Mouse (Mus musculus) kidney, postnatal 14 days (tissue): ENCODE measurements around the gene Tnfaip2.

Experiments
- DNase-seq: peaks from one replicate; pipeline ENCODE4 v3.0.0; 2022; ENCODE audit warnings: mixed read lengths

Gene Tnfaip2

DNA sequence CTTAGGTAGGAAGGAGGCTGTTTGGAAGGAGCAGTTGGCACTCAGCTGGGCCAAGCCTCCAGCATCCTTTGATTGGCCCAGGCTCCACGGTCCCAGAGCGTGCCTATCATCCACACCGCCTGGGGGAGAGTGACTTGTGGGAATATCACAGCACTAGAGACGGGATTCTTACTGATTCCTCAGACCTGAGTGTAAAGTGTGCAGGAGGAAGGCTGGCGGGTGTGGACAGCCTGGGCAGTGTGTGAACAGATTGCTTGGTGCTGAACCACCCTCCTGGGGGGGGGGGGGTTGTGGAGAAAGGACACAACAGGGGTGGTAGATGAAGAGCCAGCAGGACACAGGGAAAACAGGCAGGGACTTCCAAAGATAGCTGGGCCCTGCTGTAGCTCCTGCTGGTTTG is 4.5 kb downstream of the Tnfaip2 start:
- DNase-seq = no peak

DNA sequence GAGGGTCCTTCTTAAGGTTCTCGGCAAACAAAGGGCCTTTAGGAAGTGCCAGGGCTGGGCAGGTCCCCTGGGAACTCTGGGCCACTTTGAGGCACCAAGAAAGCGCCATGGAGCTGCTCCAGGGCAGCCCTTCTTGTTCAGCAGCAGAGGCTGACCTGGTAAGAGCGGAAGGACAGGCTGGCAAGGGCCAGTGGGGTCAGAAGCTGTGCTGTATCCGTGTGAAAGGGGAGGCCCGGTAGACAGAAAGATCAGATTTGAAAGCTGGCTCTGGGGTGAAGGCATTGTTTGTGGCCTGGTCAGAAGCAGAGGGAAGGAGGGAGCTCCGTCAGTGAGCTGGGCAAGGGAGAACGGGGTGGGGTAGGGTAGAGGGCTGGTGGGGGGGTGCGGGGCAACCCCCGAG is 5.1 kb downstream of the Tnfaip2 start:
- DNase-seq = no peak

DNA sequence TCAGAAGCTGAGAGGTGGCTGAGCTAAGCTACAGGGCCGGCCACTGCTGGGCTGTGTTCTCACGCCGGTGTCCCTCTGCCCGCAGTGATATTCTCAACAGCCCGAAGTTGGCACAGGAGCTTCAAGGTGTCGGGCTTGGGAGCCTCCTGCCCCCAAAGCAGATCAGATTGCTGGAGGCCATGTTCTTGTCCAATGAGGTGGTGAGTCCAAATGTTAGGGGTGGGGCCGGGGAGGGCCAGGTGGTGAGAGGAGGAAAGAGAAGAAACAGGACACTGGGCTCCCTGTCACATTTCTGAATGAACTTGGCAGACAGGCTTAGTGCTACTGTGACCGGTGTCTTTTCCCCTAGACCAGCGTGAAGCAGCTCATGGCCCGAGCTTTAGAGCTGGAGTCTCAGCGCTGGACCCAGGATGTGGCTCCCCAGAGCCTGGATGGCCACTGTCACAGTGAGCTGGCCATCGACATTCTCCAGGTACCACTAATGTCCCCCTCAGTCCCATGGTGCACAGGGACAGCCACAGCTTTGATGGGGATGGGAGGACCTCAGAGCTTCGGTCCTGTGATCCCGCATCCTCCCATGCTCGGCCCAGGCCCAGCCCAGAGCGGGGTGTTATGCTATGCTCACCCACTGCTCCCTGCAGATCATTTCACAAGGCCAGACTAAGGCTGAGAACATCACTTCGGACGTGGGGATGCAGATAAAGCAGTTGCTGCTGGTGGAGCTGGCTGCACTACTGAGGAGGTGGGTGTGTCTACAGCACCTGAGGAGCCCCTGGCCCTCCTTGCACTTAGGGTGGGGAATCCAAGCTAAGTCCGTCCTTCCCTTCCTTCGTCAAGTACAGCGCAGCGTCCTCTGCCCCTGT is 5.9 kb downstream of the Tnfaip2 start:
- DNase-seq = no peak

DNA sequence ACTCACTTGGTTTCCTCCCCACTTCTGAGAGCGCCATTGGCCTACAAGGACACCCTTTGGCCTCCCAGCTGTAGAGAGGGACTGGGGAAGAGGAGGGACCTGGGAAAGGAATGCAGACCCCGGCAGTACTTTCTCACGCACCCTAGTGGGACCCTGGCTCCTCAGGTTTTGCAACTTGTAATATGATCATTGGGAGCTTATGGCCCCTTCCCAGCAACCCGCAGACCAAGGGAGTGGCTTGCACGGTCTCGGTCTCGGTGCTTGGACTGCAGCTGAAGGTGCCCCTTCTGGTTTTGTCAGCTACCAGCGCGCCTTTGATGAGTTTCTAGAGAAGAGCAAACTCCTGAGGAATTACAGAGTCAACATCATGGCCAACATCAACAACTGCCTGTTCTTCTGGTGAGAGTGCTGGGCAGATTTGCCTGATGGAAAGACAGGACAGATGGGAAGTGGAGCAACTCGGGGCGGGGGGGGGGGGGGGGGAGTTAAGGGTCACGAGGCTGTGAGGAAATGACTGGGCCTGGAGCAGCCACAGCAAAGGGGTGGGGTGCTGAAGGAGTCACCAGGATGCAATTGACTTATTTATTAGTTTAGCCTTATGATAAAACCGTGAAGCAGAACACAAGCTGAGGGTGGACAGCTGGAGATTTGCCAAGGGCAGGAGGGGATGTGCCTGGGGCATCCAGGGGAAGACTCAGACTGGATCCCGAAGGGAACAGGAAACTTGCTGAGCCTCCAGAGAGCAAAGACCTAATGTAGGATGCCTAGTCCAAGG is 6.8 kb downstream of the Tnfaip2 start:
- peak; percentile 86 for DNase-seq

DNA sequence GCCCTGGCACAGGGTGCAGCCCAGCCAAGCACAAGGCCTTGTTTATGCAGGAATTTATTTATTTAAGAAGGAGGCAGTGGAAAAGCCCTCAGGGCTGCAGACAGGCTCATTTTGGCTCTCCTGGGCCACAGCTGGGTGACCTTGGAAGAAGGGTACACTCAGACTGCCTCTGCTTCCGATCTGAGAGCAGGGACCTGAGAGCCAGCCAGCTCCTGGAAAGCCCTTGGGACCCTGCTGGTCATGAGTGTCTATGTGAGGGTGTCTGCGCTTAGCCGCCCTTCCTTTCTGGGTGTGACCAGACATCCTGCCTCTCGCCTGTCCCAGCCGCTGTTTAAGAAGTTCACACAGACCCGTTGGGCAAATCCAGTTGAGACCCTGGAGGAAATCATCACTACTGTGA is 8.1 kb downstream of the Tnfaip2 start:
- peak; percentile 88 for DNase-seq

DNA sequence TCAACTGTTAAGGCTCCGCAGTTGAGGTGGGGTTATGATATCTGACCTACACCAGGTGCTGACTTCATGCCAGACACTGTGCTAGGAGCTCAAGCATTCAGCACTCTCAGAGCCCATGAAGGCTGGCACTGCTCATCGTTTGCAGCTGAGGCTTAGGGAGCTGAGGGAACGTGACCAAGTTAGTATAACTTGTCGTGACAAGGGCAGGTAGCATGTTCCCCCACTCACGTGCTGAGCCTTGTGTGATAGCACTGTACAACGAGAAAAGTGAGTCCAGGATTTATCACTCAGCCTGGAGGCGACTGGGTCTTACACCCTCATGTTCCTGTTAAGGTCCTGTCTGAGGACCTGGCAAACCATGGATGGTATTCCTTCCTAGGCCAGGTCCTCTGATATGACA is 9.3 kb downstream of the Tnfaip2 start:
- no peak for DNase-seq

DNA sequence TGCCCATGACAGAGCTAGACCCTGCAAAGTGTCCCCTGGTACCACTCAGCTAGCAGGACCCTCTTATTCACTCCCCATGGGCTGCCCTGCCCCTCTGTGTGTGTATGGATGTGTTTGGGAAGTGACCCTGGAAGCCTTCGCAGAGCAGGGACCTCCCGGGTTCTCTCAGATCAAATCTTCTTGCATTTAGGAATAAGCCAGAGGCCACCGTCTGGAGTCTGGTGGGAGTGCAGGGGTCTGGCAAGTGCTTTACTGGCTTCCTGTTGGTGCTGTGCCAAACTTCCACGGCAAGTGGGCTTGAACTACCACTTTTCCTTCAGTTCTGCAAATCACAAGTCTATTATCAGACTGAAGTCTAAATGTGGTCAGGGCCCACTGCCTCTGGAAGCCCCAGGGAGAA is 11.8 kb downstream of the Tnfaip2 start:
- DNase-seq = no peak

DNA sequence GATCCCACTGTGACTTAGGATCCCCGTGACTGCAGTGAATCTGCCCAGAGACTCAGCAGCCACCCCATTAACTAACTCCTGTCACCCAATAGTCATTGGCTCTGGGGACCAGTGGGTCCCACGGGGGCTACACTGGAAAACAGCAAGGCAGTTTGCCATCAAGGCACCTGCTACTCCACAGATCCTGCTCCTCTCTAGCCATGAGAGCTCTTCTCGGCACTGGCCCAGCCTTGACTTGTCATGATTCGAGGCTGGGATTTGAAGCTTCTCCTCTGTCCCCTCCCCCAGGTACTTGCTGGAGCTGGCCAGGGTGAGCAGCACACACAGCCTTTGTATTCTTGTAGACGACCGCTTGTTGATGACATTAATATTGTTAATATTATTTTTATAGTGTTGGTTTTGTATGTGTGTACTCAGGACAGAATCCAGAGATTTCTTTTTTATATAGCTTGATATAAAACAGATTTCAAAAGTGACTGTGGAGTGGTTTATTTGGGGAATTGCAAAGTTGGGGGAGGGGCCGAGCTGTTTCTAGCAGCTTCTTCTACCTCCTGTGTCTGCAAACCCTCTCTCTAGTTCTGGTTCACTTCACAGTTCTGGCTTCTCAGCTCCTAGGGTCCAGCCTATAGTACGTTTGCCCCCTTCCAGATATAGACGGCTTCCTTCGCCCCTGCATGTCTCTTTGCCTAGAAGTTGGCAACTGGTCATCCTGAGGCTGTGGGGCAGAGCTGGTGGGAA is 12.4 kb downstream of the Tnfaip2 start:
- DNase-seq = no peak

DNA sequence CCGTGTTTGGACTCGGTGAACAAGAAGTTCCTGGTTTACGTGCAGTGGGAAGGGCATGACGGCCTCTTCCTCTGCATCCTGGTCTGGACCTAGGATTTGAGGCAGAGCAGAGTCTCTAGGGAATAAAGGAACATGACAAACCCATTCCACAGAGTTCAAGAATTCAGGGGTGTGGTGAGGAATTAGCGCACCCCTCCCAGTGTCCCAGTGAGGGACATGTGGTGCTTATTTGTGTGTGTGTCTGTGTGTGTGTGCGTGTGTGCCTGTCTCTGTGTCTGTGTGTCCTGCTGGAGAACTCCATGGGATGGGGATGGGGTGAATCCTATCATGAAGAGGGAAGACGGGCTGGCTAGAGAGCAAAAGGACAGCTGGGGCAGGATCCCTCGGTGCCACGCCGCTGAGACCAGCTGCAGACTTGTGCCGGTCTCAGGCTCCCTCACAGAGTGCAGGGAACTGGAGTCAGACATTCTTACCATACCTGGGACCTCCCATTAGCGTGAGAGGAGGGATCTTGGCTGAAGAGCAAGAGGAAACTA is 13.1 kb downstream of the Tnfaip2 start:
- DNase-seq = no peak

DNA sequence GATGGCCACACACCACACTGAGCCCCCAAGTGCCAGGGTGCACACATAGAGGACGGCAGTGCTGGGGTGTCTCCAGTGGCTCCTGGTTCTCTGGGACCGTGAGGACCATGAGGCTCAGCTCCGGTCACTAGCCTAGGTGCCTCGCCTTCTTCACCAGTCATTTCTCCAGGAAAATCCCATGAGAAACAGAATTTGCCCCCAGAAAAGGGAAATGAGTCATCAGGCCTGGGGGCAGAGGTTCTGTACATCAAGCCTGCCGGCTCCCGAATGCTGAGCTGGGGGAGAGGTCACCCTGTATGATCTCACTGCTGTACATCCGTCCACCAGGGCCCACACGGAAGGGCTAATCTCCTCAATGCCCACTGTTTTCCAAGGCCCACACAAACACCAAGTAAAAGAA is 13.6 kb downstream of the Tnfaip2 start:
- DNase-seq = no peak

DNA sequence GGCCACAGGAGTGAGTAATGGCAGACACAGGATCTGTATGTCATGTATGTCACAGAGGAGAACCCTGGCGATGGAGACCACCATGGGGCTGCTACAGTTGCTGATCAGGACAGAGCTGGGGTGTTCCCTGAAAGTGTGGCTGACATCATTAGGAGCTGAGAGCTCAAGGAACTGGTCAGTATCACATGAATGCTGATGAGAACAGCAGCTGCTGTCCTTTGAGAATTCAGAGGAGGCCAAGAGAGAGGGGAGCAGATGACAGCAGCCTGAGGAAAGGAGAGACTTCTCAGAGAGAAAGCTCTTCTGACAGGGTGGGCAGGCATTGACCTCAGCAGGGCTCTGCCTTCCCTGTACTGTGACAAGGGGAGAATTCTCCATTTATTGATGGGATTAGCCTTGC is 15.5 kb downstream of the Tnfaip2 start:
- DNase-seq = no peak

DNA sequence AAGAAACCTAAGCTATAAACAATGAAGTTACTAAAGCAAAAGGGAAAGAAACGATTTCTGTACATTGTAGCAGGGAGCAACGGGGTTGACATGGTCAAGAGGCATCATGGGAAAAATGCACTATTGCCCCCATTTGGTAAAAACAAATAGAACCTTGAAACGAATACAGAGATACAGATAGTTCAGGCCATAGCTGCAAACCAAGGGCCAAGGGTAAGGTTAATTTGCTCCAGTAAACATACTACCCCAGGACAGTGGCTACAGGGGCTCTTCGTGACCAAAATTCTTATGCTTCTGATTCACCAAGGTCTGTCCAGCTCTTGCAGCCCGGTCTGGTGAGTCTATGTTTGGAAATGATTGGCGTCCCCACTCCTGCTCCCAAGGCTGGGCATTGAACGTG is 21.3 kb downstream of the Tnfaip2 start:
- no peak for DNase-seq

DNA sequence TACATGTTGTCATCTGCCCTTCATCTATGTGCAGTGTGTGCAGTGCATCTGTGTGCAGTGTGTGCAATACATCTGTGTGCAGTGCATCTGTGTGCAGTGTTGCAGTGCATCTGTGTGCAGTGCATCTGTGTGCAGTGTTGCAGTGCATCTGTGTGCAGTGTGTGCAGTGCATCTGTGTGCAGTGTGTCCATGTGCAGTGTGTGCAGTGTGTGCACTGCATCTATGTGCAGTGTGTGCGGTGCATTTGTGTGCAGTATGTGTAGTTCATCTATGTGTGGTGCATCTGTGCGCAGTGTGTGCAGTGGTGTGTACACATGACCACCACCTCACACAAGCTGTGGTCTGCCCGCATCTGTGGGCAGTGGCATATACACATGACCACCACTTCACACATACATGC is 24.1 kb downstream of the Tnfaip2 start:
- DNase-seq = no peak

DNA sequence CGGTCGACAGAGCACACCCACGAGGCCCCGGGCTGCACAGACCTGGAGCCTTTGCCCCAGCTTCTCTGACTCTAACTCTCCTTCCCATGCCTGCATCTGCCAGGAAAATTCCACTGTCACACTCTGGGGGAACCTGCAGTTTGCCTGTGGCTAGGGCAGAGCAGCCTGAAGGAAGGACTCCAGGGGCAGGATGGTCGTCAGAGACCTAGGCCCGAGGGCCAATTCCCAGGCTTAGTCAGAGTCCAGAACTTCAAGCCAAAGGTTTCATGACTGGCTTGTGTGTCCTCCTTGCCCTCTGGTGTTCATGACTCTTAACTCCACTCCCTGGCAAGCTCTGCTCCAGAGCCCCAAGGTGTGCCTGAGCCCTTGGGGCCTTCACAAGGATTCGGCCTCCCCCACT is 25.9 kb downstream of the Tnfaip2 start:
- DNase-seq = no peak

DNA sequence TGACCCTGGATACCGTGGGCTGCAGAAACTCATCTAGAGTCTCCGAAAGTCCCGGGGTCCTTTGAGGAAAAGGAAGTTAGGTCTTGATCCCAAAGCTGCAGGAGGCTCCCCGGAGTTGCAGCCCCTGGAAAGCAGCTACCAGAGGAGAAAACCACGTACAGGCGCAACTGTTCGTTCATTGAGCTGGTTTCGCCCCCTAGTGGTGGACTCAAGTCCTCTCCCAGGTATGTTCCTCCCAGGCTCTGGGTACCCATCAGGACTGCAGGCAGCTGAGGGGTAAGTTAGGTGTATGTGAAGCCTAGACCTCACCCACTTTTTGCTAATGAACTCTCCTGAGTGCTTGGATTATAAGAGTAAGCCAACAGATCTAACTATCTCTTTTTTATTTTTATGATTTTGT is 27.2 kb downstream of the Tnfaip2 start:
- DNase-seq = peak; percentile 83

DNA sequence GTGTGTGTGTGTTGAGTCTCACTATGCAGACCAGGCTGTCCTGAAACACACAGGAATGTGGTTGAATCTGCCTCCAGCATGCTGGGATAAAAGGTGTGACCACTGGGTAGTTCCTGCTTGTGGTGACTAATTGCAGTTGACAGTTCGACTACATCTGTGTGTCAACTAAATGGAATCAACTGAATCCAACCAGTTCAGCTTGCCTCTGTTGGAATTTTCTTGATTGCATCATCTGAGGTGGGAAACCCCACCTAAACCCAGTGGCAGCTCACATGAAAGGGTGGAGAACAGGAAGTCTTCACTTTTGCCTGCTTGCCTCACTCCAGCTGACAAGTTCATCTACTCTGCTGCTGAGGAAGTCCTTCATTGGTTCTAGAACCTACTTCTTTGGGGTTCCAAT is 28.9 kb downstream of the Tnfaip2 start:
- DNase-seq = no peak

DNA sequence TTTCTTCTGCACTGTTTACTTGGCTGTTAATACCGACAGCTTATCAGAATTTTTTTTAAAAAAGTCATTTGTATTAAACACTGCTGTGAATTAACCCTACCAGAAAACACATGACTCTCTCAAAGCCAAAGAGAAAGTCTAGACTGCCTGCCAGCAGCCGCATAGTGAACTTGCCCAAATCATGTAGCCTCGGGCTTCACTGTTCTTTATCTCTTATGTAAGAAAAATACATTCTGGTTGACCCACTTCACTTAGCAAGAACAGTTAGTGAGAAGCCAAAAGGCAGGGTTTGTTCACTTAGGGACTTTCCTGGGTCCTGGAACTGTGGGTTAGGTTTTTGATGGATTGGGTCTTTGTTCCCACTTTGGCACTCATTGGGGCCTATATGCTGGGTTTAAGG is 29.5 kb downstream of the Tnfaip2 start:
- no peak for DNase-seq

DNA sequence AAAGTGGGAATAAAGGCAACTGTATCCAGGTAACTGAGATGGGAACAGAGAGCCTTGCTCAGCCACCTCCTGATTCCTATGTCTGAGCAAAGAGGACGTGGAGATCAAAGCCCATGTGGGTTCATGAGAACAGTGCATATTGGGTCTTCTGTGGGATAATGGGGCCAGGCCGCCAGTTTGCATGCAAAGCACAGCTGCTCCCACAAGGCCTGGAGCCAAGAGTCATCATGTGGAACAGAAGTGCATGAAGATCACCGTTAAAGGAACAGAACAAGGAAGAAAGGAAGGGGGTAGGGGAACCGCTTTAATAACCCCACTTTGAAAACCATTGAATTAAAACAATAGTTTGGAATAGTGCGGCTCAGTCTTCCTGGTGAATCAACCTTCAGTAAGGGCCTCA is 30.6 kb downstream of the Tnfaip2 start:
- no peak for DNase-seq

DNA sequence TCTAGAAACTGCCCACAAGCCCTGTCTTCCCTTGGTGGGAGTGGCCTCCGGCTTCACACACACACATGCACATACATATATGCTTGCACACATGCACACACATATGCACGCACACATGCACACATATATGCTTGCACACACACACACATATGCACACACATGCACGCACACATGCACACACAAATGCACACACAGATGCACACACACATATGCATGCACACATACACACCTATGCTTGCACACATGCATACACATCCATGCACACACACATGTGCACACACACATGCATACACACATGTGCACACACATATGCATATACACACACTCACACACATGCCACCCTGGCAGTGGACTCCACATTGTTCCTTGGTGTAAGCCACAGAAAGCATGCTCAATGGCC is 32.1 kb downstream of the Tnfaip2 start:
- DNase-seq = no peak

DNA sequence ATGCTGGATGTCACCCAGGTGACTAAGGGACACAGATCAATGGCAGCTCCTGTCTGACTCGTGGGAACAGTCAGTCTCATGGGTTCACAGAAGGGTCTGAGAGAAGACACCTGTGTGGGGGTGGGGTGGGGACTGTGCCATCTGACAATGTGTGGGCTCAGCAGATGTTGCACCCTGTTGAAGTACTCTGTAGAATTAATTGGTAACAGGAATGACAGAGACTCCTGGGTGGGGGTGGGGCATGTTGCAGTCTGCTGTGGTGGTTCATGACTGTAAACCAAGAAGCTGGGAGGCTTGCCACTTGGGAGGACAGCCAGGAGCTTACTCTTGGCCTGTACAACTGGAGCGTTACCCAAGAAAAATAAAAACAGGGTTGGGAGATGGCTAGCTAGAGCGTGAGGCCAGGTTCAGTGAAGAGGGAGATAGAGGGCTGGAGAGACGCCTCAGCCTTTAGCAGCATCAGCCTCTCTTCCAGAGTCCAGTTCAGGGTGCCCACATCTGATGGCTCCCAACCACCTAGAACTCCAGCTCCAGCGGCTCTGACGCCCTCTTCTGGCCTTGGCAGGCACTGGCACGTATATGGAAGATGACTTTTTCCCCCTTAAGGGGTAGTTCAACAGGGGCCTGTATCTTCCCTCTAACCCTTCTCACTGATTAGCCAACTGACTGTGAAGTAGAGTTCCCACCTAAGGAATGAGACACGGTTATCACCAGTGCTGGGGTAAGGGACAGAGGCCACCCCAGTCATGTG is 32.8 kb downstream of the Tnfaip2 start:
- peak; percentile 79 for DNase-seq

DNA sequence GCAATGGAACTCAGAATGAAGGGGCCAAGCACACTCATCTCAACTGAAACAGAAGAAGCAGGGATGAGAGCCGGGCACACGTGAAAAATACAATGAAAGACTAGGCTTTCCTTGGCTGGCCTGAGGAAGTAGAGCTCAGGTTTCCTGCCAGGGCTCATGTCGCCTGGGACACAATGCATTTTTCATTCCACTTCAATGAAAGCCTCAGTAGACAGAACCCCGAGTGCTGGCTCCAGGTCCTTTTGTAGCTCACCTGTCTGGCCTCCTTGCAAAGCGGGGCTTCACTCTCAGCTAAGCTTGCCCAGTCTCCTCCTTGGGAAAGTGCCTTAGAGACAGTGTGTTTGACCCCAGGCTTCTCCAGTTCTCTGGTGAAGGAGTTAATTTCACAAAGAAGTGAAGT is 36.7 kb downstream of the Tnfaip2 start:
- no peak for DNase-seq

DNA sequence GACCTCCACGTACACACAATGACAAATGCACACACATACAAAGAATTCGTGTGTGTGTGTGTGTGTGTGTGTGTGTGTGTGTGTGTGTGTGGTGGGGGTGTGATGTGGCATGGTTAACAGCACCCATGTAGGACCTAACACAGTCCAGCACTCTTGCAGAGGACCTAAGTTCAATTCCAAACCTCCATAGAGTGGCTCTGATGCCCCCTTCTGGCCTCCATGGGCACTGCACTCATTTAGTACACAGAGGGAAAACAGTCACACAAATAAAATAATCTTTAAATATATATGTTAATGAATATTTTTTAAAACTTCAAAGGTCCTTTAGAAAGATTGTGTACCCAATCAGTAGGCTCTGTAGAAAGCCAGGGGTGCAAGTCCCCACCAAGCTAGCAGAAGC is 37.6 kb downstream of the Tnfaip2 start:
- DNase-seq = no peak
